Mouse (Mus musculus): ENCODE results near the gene Gemin7. TPM values are rescaled to one million over a fixed set of nuclear protein-coding genes. Genes with fewer than 3 reads are reported as not detected.

The Gemin7 gene
- polyA plus RNA-seq, 1 experiment, result 94.7 TPM

DNA sequence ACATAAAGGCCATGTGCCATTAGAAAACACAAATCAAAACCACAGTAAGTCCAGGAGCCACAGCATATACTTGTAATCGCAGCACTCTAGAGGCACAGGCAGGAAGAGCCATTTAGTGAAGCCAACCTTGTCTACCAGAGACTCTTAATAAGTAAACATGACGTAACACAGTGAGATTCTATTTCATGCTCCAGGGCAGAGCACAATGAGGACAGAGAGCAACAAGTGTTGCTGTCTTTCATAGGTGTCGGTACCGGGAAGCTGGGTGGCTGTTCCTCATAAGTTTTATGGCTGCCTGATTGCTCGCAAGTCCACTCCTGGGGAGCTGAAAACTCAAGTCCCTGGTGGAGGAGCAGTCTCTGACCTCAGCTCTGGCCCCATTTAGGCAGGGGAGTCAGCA is 25.8 kb downstream of the Gemin7 start:
- TF ChIP-seq CTCF (IDR thresholded peaks at IDR 0.05; ENCODE audit: extremely low read depth, insufficient read depth, insufficient read length, insufficient replicate concordance), result no peak
- no peak for TF ChIP-seq POLR2A (IDR thresholded peaks at IDR 0.05; ENCODE audit: low read depth, low read length)

DNA sequence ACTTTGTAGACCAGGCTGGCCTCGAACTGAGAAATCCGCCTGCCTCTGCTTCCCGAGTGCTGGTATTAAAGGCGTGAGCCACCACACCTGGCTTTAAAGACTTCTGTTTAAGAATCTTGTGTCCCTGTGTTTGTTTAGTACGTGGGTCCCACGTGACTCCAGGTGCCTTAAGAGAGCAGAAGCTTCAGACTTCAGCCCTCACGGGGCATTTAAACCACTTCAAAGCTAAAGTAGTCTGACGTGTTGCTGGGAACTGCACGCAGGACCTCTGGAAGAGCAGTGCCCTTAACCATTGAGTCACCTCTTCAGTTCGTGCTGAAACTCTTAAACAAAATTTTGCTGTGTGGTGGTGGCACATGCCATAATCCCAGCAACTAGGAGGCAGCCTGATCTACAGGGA is 28.0 kb downstream of the Gemin7 start:
- TF ChIP-seq CTCF (IDR thresholded peaks at IDR 0.05; ENCODE audit: extremely low read depth, insufficient read depth, insufficient read length, insufficient replicate concordance) (no peak), POLR2A (IDR thresholded peaks at IDR 0.05; ENCODE audit: low read depth, low read length) (no peak)
- no peak overlapping the region for H3K27ac ChIP-seq (ENCODE audit: insufficient read depth, low read length)
- H3K36me3 ChIP-seq (ENCODE audit: control insufficient read depth, insufficient read depth, low read length), result 0 out of 2 replicates have a peak, but pooled peaks cover 2% of the 10 kb centered on the region
- peaks cover 3% of the 10 kb centered on the region; the same call in 1 of the 2 replicates for H3K4me1 ChIP-seq (ENCODE audit: control insufficient read depth, insufficient read depth, insufficient read length)
- H3K4me3 ChIP-seq (ENCODE audit: extremely low read depth, insufficient read depth, insufficient read length), result no peak overlapping the region
- no peaks in the 10 kb centered on the region for H3K27me3 ChIP-seq (ENCODE audit: control insufficient read depth, insufficient read depth, low read length)
- no peak for DNase-seq (ENCODE audit: low read depth in 1 of 2, low spot score in 2 of 2)
- 75% methylated on average over 10 of the region's 10 CpGs for WGBS

More for the DNA sequence above, 25.8 kb downstream of the Gemin7 start:
- Histone ChIP-seq H3K4me3 (ENCODE audit: extremely low read depth, insufficient read depth, insufficient read length) (no peak overlapping the region), H3K4me1 (ENCODE audit: control insufficient read depth, insufficient read depth, insufficient read length) (no peaks in the 10 kb centered on the region; the same call in 1 of the 2 replicates), H3K27me3 (ENCODE audit: control insufficient read depth, insufficient read depth, low read length) (no peaks in the 10 kb centered on the region), H3K27ac (ENCODE audit: insufficient read depth, low read length) (no peak overlapping the region), H3K36me3 (ENCODE audit: control insufficient read depth, insufficient read depth, low read length) (peaks cover 2% of the 10 kb centered on the region; the same call in 1 of the 2 replicates)
- DNase-seq (ENCODE audit: low read depth in 1 of 2, low spot score in 2 of 2), result no peak
- 92% methylated on average over 5 of the region's 5 CpGs for WGBS

DNA sequence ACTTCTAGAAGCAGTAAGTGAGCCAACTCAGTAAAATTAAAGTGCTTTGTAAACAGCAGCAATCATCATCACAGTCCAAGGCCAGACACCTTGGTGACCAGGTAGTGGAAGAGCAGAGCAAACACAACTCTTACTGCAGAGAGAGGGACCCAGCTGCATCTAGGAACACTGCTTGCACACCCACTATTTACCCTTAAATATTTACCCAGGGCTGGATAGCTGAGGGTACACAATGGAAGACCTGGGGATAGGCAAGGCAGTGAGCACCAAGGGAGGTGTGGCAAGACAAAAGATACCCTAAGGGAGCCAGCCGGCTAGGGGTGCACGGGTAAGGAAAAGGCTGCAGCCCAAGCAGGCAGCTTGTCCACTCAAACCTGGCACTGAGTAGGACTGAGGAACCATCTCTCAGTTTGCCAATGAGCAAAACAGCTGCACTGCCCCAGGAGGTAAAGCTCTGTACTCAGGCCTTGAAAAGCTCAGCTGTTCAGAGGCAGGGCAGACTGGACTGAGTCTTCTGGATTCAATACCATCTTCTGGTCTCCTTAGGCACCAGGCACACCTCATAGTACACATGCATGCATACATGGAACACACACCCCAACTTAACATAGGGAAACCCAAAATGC is 29.9 kb downstream of the Gemin7 start:
- TF ChIP-seq CTCF (IDR thresholded peaks at IDR 0.05; ENCODE audit: extremely low read depth, insufficient read depth, insufficient read length, insufficient replicate concordance), result no peak
- TF ChIP-seq POLR2A (IDR thresholded peaks at IDR 0.05; ENCODE audit: low read depth, low read length), result no peak
- no peak for DNase-seq (ENCODE audit: low read depth in 1 of 2, low spot score in 2 of 2)
- no peaks in the 10 kb centered on the region for H3K27me3 ChIP-seq (ENCODE audit: control insufficient read depth, insufficient read depth, low read length)
- H3K36me3 ChIP-seq (ENCODE audit: control insufficient read depth, insufficient read depth, low read length), result no peaks in the 10 kb centered on the region
- no peak overlapping the region for H3K4me3 ChIP-seq (ENCODE audit: extremely low read depth, insufficient read depth, insufficient read length)
- 94% methylated on average over 2 of the region's 2 CpGs for WGBS
- H3K4me1 ChIP-seq (ENCODE audit: control insufficient read depth, insufficient read depth, insufficient read length), result peaks cover 7% of the 10 kb centered on the region; the same call in 1 of the 2 replicates
- no peak overlapping the region for H3K27ac ChIP-seq (ENCODE audit: insufficient read depth, low read length)

DNA sequence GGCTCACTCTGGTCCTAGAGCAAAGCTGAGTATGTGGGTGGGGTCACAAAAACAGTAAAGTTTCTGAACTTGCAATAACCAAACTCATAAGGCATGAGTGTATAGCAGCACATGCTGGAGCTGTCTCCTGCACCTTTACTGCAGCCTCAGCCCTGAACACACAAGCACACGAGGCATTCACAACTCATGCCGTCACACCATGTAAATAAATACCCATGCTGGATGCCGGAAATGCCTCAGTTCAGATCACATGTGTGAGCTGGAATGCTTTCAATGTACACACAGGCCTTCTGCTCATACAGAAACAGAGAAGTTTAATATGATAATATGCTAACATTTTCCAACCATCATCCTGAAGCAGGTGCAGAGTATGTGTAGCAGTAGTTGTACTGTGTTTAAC is 31.4 kb downstream of the Gemin7 start:
- Histone ChIP-seq H3K27me3 (ENCODE audit: control insufficient read depth, insufficient read depth, low read length) (no peaks in the 10 kb centered on the region), H3K27ac (ENCODE audit: insufficient read depth, low read length) (no peak overlapping the region), H3K36me3 (ENCODE audit: control insufficient read depth, insufficient read depth, low read length) (no peaks in the 10 kb centered on the region), H3K4me1 (ENCODE audit: control insufficient read depth, insufficient read depth, insufficient read length) (peaks cover 7% of the 10 kb centered on the region; the same call in 1 of the 2 replicates), H3K4me3 (ENCODE audit: extremely low read depth, insufficient read depth, insufficient read length) (no peak overlapping the region)
- DNase-seq (ENCODE audit: low read depth in 1 of 2, low spot score in 2 of 2), result no peak
- TF ChIP-seq CTCF (IDR thresholded peaks at IDR 0.05; ENCODE audit: extremely low read depth, insufficient read depth, insufficient read length, insufficient replicate concordance) (no peak), POLR2A (IDR thresholded peaks at IDR 0.05; ENCODE audit: low read depth, low read length) (no peak)
- 79% methylated on average over 3 of the region's 3 CpGs for WGBS

DNA sequence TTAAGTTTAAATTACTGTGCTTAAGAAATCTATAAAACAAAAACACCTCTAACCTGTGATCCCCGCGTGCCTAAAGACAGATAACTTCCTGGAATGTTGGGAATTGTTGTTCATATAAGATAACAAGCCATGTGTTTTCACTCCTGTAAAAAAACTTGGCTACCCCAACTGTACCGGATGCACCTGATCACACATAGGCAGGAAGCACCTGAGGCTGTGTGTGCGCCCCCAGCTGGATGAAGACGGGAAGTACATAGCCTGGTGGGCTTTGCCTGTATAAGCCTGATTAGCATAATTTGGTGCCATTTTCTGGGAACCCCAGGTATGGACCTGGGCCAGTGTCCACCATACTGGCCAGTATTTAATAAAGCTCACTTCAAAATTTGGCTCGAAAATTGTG is 33.8 kb downstream of the Gemin7 start:
- DNase-seq (ENCODE audit: low read depth in 1 of 2, low spot score in 2 of 2), result peak in 1 of 2 experiments; percentile 36
- Histone ChIP-seq H3K4me3 (ENCODE audit: extremely low read depth, insufficient read depth, insufficient read length) (no peak overlapping the region), H3K4me1 (ENCODE audit: control insufficient read depth, insufficient read depth, insufficient read length) (peaks cover 7% of the 10 kb centered on the region; the same call in 1 of the 2 replicates), H3K36me3 (ENCODE audit: control insufficient read depth, insufficient read depth, low read length) (no peaks in the 10 kb centered on the region), H3K27ac (ENCODE audit: insufficient read depth, low read length) (no peak overlapping the region), H3K27me3 (ENCODE audit: control insufficient read depth, insufficient read depth, low read length) (no peaks in the 10 kb centered on the region)
- peak; percentile 44; the same call in 1 of the 2 replicates for TF ChIP-seq CTCF (IDR thresholded peaks at IDR 0.05; ENCODE audit: extremely low read depth, insufficient read depth, insufficient read length, insufficient replicate concordance)
- TF ChIP-seq POLR2A (IDR thresholded peaks at IDR 0.05; ENCODE audit: low read depth, low read length), result no peak
- 27% methylated on average over 6 of the region's 6 CpGs for WGBS

DNA sequence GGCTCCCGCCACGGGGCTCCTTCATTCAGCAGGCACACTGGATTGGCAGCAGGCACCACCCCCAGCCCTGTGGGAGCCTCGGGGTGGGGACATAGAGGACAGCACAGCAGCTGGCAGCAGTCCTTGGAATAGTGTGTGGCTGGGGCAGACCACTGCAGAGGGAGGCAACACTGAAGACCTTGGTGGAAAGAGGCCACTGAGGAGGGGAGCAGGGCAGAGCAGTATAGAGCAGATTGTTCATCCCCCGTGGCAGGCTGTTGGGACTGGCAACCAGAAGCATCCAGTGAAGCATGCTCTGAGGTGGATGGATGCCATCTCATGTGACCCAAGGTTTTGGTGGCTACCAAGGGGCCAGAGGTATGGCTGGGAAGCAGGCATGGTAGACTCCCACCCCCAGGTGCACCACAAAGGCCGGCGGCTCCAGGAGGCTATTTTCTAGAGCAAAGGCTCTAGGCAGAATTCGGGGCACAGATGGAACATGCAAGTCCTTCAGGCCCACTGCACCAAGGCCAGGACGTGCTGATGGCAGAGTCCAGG is 35.2 kb downstream of the Gemin7 start:
- WGBS, result 73% methylated on average over 8 of the region's 8 CpGs
- no peaks in the 10 kb centered on the region for H3K27me3 ChIP-seq (ENCODE audit: control insufficient read depth, insufficient read depth, low read length)
- no peak for DNase-seq (ENCODE audit: low read depth in 1 of 2, low spot score in 2 of 2)
- TF ChIP-seq CTCF (IDR thresholded peaks at IDR 0.05; ENCODE audit: extremely low read depth, insufficient read depth, insufficient read length, insufficient replicate concordance) (no peak), POLR2A (IDR thresholded peaks at IDR 0.05; ENCODE audit: low read depth, low read length) (no peak)
- H3K4me1 ChIP-seq (ENCODE audit: control insufficient read depth, insufficient read depth, insufficient read length), result peaks cover 7% of the 10 kb centered on the region; the same call in 1 of the 2 replicates
- no peaks in the 10 kb centered on the region for H3K36me3 ChIP-seq (ENCODE audit: control insufficient read depth, insufficient read depth, low read length)
- no peak overlapping the region for H3K4me3 ChIP-seq (ENCODE audit: extremely low read depth, insufficient read depth, insufficient read length)
- no peak overlapping the region for H3K27ac ChIP-seq (ENCODE audit: insufficient read depth, low read length)

DNA sequence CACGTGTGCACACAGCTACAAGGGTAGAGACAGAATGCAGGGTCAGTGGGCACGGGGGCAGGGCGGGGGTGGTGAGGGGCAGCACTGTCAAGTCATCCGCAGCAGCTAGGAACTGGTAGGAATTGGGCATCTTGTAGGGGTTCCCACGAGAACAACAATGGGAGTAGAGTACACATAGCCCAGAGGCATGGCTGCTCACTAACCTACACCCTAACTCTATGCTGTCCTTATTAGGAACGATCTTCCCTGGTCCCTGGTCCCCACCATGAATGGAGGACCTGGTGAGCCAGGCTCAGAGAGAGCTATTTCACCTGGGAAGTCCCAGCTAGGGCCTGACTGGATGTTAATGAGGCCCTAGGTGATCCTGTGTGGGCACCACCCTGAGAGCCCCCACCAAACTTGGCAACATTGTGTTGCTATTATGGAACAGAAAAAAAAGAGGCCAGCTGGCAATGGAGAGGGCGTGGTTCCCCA is 35.7 kb downstream of the Gemin7 start:
- no peaks in the 10 kb centered on the region for H3K36me3 ChIP-seq (ENCODE audit: control insufficient read depth, insufficient read depth, low read length)
- TF ChIP-seq POLR2A (IDR thresholded peaks at IDR 0.05; ENCODE audit: low read depth, low read length) (no peak), CTCF (IDR thresholded peaks at IDR 0.05; ENCODE audit: extremely low read depth, insufficient read depth, insufficient read length, insufficient replicate concordance) (no peak)
- H3K27me3 ChIP-seq (ENCODE audit: control insufficient read depth, insufficient read depth, low read length), result no peaks in the 10 kb centered on the region
- WGBS, result 89% methylated on average over 7 of the region's 7 CpGs
- H3K4me1 ChIP-seq (ENCODE audit: control insufficient read depth, insufficient read depth, insufficient read length), result peaks cover 7% of the 10 kb centered on the region; the same call in 1 of the 2 replicates
- no peak for DNase-seq (ENCODE audit: low read depth in 1 of 2, low spot score in 2 of 2)
- no peak overlapping the region for H3K4me3 ChIP-seq (ENCODE audit: extremely low read depth, insufficient read depth, insufficient read length)
- no peak overlapping the region for H3K27ac ChIP-seq (ENCODE audit: insufficient read depth, low read length)

Measured in spleen, adult 2 months (tissue).